16 mouse cellular contexts compared by ENCODE assay signal in genomic region chr16:92177718-92178117, GRCm38 (mm10).
A peak's percentile ranks its signal among the peaks of the same experiment; 100 is the strongest.
DNase-seq lines count a peak whose midpoint lies in the region; TF ChIP-seq lines count a peak whose summit lies in the region.
"Had no signal": no experiment of that assay in that cellular context is flagged by ENCODE, and none has a peak within 500 bp of the region (broad histone marks: within the 10 kb centered on the region; RNA-seq: fewer than 3 reads in every experiment).

No protein-coding gene starts in this region.

- DNase-seq in gastrocnemius, adult 2 months = no peak
- no peak for DNase-seq in gastrocnemius, adult 8-10 months (ENCODE audit: low spot score in 2 of 2)
- DNase-seq in layer of hippocampus, adult 2 months (ENCODE audit: low spot score in 2 of 2) = no peak
- DNase-seq in layer of hippocampus, postnatal 10 days (ENCODE audit: low spot score in 2 of 2) = no peak
- peak; percentile 55 for DNase-seq in 3T3-L1 (ENCODE audit: low read depth, low spot score)
- peak; percentile 37 for DNase-seq in adrenal gland, postnatal 14 days
- no peak for DNase-seq in cerebellum, adult 8-10 months
- DNase-seq in MN1 (ENCODE audit: low spot score) = no peak
- DNase-seq: cerebellum, adult 11-12 months; kidney, adult 9 months; thymus, postnatal 36 days had no signal

- no peak overlapping the region for H3K4me3 ChIP-seq in gastrocnemius, adult 2 months
- no peak overlapping the region for H3K4me3 ChIP-seq in layer of hippocampus, adult 2 months
- H3K4me3 ChIP-seq: heart, embryonic 13.5 days; hindbrain, embryonic 12.5 days; limb, embryonic 13.5 days; midbrain, embryonic 12.5 days; neural tube, embryonic 12.5 days had no signal

- H3K27ac ChIP-seq in gastrocnemius, adult 2 months = no peak overlapping the region
- no peak overlapping the region for H3K27ac ChIP-seq in layer of hippocampus, adult 2 months
- H3K27ac ChIP-seq: heart, embryonic 13.5 days; hindbrain, embryonic 12.5 days; limb, embryonic 13.5 days; midbrain, embryonic 12.5 days; neural tube, embryonic 12.5 days had no signal

- intact Hi-C loops in gastrocnemius, adult 2 months (cut with DNase I) = loop anchor here (5.0 kb wide), 1 partner anchor 240 kb away; no protein-coding TSS in a partner anchor

- peak; percentile 32; the same call in 1 of the 2 replicates for TF ChIP-seq CTCF in gastrocnemius, adult 2 months (IDR thresholded peaks at IDR 0.05)
- peak; percentile 48 for TF ChIP-seq CTCF in layer of hippocampus, adult 2 months (conservative IDR thresholded peaks at IDR 0.05)

Comparison
In these comparisons a context has a peak if more than half of its experiments do, and no peak if none do; other contexts are left out.
1. DNase-seq: peak in 3T3-L1 (single experiment) and adrenal gland, postnatal 14 days (single experiment); none in gastrocnemius, adult 2 months (single experiment), gastrocnemius, adult 8-10 months (0 of 2), layer of hippocampus, adult 2 months (0 of 2), layer of hippocampus, postnatal 10 days (0 of 2), cerebellum, adult 8-10 months (single experiment) and MN1 (single experiment).